Mouse (Mus musculus) MEL (cell line): ENCODE measurements around the gene Wnt9a.

Experiments used
- BHLHE40 ChIP-seq: IDR thresholded peaks from 2 replicates; pipeline ENCODE4 v1.6.1; 2012; ENCODE audit warnings: low read depth, mild to moderate bottlenecking, inconsistent platforms, low read length, improper control_type of control experiment, borderline replicate concordance
- CHD2 ChIP-seq: IDR thresholded peaks from 2 replicates; pipeline ENCODE4 v1.6.1; 2011; ENCODE audit warnings: low read length, improper control_type of control experiment
- CTCF ChIP-seq, 3 experiments: IDR thresholded peaks in 2 of 3; conservative IDR thresholded peaks in 1 of 3; 2 replicates each; pipeline ENCODE4 v1.5.1; 2011 to 2012; ENCODE audit warnings: low read length in 3 of 3, low read depth in 2 of 3, mild to moderate bottlenecking in 2 of 3, improper control_type of control experiment in 1 of 3, inconsistent platforms in 1 of 3, mixed read lengths in 1 of 3, moderate library complexity in 1 of 3; ENCODE audit not compliant: control insufficient read depth in 1 of 3, insufficient read depth in 1 of 3, poor library complexity in 1 of 3, severe bottlenecking in 1 of 3
- ETS1 ChIP-seq: IDR thresholded peaks from 2 replicates; pipeline ENCODE4 v1.6.1; 2012; ENCODE audit warnings: low read depth, mild to moderate bottlenecking, inconsistent platforms, low read length, improper control_type of control experiment, moderate library complexity
- JUND ChIP-seq: IDR thresholded peaks from 2 replicates; pipeline ENCODE4 v1.6.1; 2011; ENCODE audit warnings: low read depth, mild to moderate bottlenecking, improper control_type of control experiment, low read length
- MEF2A ChIP-seq: IDR thresholded peaks from 2 replicates; pipeline ENCODE4 v1.6.1; 2014; ENCODE audit warnings: low read depth, mild to moderate bottlenecking, inconsistent platforms, low read length, improper control_type of control experiment; ENCODE audit not compliant: poor library complexity, insufficient replicate concordance, severe bottlenecking; ENCODE audit errors: extremely low read depth
- NRF1 ChIP-seq: IDR thresholded peaks from 2 replicates; pipeline ENCODE4 v1.6.1; 2014; ENCODE audit warnings: low read depth, mild to moderate bottlenecking, inconsistent platforms, low read length, improper control_type of control experiment, moderate library complexity; ENCODE audit not compliant: poor library complexity, insufficient read depth, severe bottlenecking
- POLR2A ChIP-seq, 2 experiments: IDR thresholded peaks; 2 replicates each; pipeline ENCODE4 v1.6.1; 2011 to 2012; ENCODE audit warnings: low read length in 2 of 2, mild to moderate bottlenecking in 2 of 2, control low read depth in 1 of 2, improper control_type of control experiment in 1 of 2, low read depth in 1 of 2, moderate library complexity in 1 of 2; ENCODE audit not compliant: control insufficient read depth in 1 of 2, insufficient read depth in 1 of 2, poor library complexity in 1 of 2
- TAL1 ChIP-seq: IDR thresholded peaks from 2 replicates; pipeline ENCODE4 v1.6.1; 2012; ENCODE audit warnings: mild to moderate bottlenecking, inconsistent platforms, low read length, moderate library complexity, mixed read lengths
- TCF12 ChIP-seq: IDR thresholded peaks from 2 replicates; pipeline ENCODE4 v1.6.1; 2014; ENCODE audit warnings: low read depth, mild to moderate bottlenecking, inconsistent platforms, low read length, improper control_type of control experiment, moderate library complexity
- USF1 ChIP-seq: IDR thresholded peaks from 2 replicates; pipeline ENCODE4 v1.6.1; 2014; ENCODE audit warnings: low read depth, mild to moderate bottlenecking, inconsistent platforms, low read length, improper control_type of control experiment, moderate library complexity
- USF2 ChIP-seq, 2 experiments: IDR thresholded peaks; 2 replicates each; pipeline ENCODE4 v1.6.1; 2011 to 2012; ENCODE audit warnings: improper control_type of control experiment in 2 of 2, low read length in 2 of 2, borderline replicate concordance in 1 of 2, inconsistent platforms in 1 of 2, low read depth in 1 of 2, mild to moderate bottlenecking in 1 of 2; ENCODE audit not compliant: insufficient read depth in 1 of 2

DNA sequence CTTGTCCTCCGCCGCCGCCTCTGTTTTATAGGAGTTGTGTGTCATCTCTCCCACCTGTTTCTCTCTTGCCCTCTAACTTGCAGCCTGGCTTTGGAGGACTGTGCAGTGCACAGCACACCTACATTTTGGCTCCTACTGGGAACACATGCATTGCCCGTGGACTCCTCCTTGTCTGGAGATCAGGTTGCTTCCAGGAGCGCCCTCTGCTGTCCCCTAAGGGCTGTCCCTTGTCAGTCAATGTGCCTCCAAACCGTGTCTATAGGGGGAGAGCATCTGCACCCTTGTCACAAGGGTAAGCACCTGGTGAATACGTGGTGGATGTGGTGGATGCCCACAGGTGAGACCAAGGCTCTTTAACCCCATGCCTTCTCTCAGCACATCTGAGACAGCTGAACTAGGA is 13.1 kb upstream of the Wnt9a start:
- TF ChIP-seq CTCF (IDR thresholded peaks at IDR 0.05 in 2 of 3, conservative IDR thresholded peaks at IDR 0.05 in 1 of 3; ENCODE audit: control insufficient read depth in 1 of 3, insufficient read depth in 1 of 3, low read depth in 2 of 3, low read length in 3 of 3, poor library complexity in 1 of 3, severe bottlenecking in 1 of 3), result peak; percentile 84 to 98 (median 96)
- no peak for TF ChIP-seq TAL1
- TF ChIP-seq USF1, result no peak
- TF ChIP-seq BHLHE40, result no peak
- TF ChIP-seq NRF1, result no peak
- TF ChIP-seq ETS1, result no peak
- 0 out of 2 replicates have a peak, but pooled peaks have one; percentile 7 for TF ChIP-seq TCF12
- no peak for TF ChIP-seq MEF2A
- no peak for TF ChIP-seq POLR2A (IDR thresholded peaks at IDR 0.05; ENCODE audit: control insufficient read depth in 1 of 2, insufficient read depth in 1 of 2, low read depth in 1 of 2, low read length in 2 of 2, poor library complexity in 1 of 2)
- no peak for TF ChIP-seq JUND
- no peak for TF ChIP-seq CHD2
- TF ChIP-seq USF2 (IDR thresholded peaks at IDR 0.05; ENCODE audit: borderline replicate concordance in 1 of 2, insufficient read depth in 1 of 2, low read depth in 1 of 2, low read length in 2 of 2), result no peak
